Mouse (Mus musculus) adrenal gland (tissue): ENCODE results near the gene Srsf9.
"Not testable (repeated sequence)": the region's sequence is repeated elsewhere in the genome, so short reads cannot be mapped to it uniquely, and the experiment has no call there.

Source experiments
- intact Hi-C: fragments of 180-260 bp; cut with DNase I; formaldehyde crosslinking; loops from one replicate; pipeline ENCODE4 v1.15.1; 2025

Srsf9 gene

DNA sequence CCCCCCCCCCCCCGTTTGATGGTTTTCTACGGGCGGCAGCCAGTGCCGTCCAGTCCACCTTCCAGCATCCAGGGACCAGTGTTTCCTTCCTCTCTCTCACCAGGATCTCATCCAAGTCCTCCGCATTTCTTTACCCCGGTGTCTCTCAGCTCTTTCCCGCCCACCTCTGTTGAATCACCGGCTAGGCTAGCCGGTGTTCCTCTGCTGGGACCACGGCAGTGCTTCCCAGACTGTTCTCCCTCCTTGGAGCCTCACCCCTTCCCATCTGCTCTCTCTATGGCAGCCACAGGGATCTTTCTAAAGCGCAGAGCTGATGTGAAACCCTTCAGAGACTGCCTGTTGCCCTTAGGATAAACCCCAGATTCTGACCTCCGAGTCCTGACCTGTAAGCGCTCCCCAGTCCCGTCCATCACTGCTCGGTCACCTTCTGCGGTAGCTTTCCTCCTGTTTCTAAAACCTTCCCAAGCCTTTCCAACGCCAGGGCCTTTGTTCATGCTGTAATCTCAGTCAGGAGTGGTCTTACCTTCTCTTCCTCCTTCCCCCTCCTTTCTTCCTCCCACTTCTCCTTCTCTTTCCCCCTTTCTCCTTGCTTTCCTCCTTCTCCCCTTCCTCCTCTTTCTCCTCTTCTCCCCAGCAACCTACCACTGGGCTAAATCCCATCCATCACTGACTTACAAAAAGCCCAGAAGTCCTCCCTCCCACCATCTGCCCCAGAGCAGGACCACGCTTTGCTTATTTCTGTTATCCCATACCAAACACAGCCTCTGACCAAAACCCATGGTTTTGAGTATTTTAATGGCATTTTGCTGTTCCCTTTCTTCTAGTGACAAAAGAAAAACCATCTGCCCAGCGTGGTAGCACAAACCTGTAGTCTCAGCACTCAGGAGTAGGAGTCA, 36.1 kb downstream of the Srsf9 start:
- intact Hi-C loops = no loop called here

DNA sequence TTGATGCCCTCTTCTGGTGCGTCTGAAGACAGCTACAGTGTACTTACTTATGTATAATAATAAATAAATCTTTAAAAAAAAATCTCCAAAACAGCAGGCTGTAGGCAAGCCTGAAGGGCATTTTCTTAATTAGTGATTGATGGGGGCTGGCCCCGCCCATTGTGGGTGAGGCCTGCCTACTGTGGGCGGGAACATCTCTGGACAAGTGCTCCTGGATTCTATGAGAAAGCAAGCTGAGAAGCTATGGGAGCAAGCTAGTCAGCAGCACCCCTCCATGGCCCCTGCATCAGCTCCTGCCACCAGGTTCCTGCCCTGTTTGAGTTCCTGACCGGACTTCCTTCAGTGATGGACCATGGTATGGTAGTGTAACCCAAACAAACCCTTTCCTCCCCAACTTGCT, 37.8 kb downstream of the Srsf9 start:
- intact Hi-C loops = no loop called here

DNA sequence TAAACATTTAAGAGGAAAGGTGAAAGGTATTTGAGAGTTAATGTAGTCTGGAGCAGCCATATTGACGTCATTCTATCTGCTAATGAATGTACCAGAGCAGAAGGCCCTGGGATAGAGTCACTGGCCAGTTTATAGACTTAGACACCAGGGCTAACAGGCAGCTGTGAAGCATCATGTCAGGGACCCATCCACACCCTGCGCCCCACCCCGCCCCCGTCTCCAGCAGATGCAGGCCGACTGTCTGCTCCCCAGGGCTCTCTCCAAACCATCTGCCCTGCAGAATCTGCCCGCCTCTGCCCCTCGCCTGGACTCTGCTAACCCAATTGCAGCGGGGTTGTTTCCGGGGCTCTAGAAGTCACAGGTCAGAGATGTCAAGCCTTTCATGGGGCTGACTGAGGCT, 44.8 kb downstream of the Srsf9 start:
- intact Hi-C loops = no loop called here

DNA sequence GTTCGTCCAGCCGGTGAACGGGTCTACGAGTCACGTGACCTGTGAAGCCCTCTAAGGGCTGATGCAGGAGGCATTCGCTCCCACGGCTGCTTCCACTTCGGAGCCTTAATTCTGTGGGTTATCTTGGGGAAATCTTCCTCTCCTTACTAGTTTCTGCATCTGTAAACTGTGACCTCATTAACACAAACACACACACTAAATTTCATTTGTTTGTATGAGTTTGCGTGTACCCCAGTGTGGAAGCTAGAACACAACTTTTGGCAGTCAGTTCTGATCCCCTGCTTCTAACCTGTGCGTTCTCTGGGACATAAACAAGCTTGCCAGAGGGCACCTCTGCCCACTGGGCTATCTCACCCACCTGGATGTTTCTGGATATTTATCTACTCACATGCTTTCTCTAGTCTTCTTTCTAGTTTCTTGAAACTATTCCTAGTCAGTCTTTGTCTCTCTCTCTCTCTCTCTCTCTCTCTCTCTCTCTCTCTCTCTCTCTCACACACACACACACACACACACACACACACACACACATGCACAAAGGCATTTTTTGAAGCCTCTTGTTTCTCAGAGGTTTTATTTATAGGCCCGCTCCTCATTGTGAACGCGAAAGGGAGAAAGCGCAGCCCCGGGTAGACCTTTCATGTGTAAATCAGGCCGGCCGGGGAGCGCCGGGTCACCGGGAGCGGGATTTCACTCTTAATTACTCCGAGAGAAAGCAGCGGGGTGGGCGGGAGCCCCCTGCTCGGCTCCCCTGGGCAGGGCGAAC, 46.6 kb downstream of the Srsf9 start:
- intact Hi-C loops = no loop called here

DNA sequence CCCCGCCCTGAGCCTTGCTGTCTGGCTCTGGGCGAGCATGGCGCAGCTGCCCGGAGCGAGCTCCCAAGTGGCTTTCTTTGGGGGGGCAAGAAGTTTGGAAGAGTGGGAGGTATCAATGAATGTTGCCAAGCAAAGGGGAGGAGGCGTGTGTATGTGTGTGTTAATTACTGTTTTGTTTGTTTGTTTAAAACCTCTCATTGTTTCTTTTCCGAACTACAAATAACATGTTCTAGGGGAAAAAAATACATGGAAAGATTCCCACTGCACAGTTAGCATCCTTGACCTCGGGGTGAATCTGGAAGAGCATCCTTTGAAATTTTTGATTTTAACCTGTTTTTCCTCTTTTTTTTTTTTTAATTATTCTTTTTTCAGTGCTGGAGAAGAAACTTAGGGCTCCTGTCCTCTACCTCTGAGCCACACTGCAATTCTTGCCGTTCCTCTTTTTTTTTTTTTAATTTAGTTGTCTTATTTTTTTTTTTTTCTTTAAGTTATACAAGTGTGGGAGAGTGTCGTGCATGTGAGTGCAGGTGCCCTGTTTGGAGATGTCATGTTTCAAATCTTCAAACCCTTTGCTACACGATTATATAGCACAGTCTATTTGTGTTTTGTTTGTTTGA, 47.3 kb downstream of the Srsf9 start:
- intact Hi-C loops = no loop called here

DNA sequence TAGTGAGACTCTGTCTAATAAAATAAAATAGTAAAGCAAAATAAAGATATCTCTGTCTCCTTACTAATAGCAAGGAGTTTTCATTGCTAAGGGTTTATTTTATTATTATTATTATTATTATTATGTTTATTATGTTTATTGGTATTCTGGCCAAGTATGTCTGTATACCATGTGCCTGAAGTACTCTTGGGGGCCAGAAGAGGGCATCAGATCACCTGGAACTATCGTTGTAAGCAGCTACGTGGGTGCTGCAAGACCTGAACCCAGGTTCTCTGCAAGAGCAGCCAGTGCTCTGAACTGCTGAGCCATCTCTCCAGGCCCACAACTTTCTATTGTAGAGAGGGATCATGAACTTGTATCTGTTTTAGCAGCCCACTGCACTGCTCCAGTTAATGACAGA, 48.5 kb downstream of the Srsf9 start:
- intact Hi-C loops = no loop called here

DNA sequence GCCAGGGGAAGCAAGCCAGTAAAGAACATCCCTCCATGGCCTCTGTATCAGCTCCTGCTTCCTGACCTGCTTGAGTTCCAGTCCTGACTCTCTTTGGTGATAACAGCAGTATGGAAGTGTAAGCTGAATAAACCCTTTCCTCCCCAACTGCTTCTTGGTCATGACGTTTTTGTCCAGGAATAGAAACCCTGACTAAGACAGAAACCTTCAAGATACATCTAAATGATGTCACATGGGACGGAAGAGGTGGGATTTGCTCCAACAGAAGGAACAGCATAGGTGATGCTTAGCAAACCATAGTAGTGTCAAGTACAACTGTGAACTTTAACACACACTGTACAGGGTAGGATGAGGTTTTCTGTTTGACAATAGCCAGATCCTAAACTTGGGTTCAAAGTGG, 51.9 kb downstream of the Srsf9 start:
- intact Hi-C loops = not testable (repeated sequence)
